Comparison of ENCODE assay signal across 26 mouse cellular contexts in the genomic region with DNA sequence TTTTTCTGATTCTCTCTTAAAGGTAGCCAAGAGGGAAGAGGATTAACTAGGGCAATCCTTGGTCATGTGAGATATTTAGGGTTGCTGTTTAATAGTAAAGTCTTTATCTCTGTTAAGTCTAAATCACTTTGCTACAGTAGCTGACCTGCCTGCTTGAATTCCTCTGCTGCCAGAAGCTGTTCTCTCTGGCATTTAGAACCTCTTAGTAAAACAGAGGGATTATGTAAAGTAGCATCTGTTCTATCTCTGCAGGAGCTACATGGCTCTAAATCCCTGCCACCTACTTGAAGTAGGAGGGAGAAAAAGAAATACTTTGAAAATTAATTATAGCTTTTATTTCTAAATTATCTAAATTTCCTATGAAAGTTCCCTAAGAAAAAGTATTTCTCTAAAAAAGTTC. TPM values are rescaled to one million over a fixed set of nuclear protein-coding genes. Genes with fewer than 3 reads are reported as not detected.
A peak's percentile ranks its signal among the peaks of the same experiment; 100 is the strongest.
DNase-seq lines count a peak whose midpoint lies in the region; ATAC-seq lines count a peak whose summit lies in the region.
"Had no signal": no experiment of that assay in that cellular context is flagged by ENCODE, and none has a peak within 500 bp of the region (broad histone marks: within the 10 kb centered on the region; RNA-seq: fewer than 3 reads in every experiment).

No protein-coding gene starts in this region.

- ATAC-seq in frontal cortex, adult (ENCODE audit: low TSS enrichment), result peak; percentile 91
- no peak for ATAC-seq in megakaryocyte-erythroid progenitor cell, adult 5-6 weeks (replicated peaks; ENCODE audit: low FRiP score, low TSS enrichment, poor library complexity, severe bottlenecking)
- ATAC-seq: activated CD4-positive, CD25-positive, alpha-beta regulatory T cell, adult 4 months; CD4-positive, CD25-positive, alpha-beta regulatory T cell, adult 4 months; Patski had no signal

- no peak for DNase-seq in frontal cortex, postnatal 10 days (ENCODE audit: low spot score in 2 of 2)
- peak; percentile 1 for DNase-seq in right cerebral cortex, adult 18-20 months
- DNase-seq in right cerebral cortex, postnatal 10 days (ENCODE audit: low spot score in 2 of 2), result no peak
- DNase-seq in brain, adult 2 months (ENCODE audit: low read depth, low spot score), result peak; percentile 69
- DNase-seq: adrenal gland, adult 2 months; adrenal gland, adult 8-10 months; adrenal gland, postnatal 10 days; adrenal gland, postnatal 14 days; adrenal gland, postnatal 25 days; adrenal gland, postnatal 36 days; B cell, adult 2 months; cerebellum, adult 11 months; cerebellum, adult 11-12 months; cerebellum, adult 18-20 months; cerebellum, adult 2 months had no signal

RNA-seq across cellular contexts. Expression of gene Vmn1r224, which starts 25.3 kb away (rescaled TPM):
- not detected in 2 replicates for total RNA-seq in megakaryocyte-erythroid progenitor cell, adult 5-6 weeks (2014; fragmentation: Nextera tagmentation)
- total RNA-seq in megakaryocyte-erythroid progenitor cell, adult 5-6 weeks (2017), result not detected in 2 replicates
- total RNA-seq: adrenal gland, adult 18-20 months; adrenal gland, adult 2 months; adrenal gland, adult 8-10 months; adrenal gland, postnatal 10 days; adrenal gland, postnatal 14 days; adrenal gland, postnatal 25 days; adrenal gland, postnatal 36 days; adrenal gland, postnatal 4 days; CH12.LX; ES-E14; MEL had no signal

RNA-seq across cellular contexts. Expression of gene Vmn2r108, which starts 41.9 kb away (rescaled TPM):
- not detected in 2 replicates for total RNA-seq in megakaryocyte-erythroid progenitor cell, adult 5-6 weeks (2014; fragmentation: Nextera tagmentation)
- total RNA-seq in megakaryocyte-erythroid progenitor cell, adult 5-6 weeks (2017), result not detected in 2 replicates
- total RNA-seq: adrenal gland, adult 18-20 months; adrenal gland, adult 2 months; adrenal gland, adult 8-10 months; adrenal gland, postnatal 10 days; adrenal gland, postnatal 14 days; adrenal gland, postnatal 25 days; adrenal gland, postnatal 36 days; adrenal gland, postnatal 4 days; CH12.LX; ES-E14; MEL had no signal

RNA-seq across cellular contexts. Expression of gene Vmn1r225, which starts 58.7 kb away (rescaled TPM):
- not detected in 2 replicates for total RNA-seq in megakaryocyte-erythroid progenitor cell, adult 5-6 weeks (2014; fragmentation: Nextera tagmentation)
- total RNA-seq in megakaryocyte-erythroid progenitor cell, adult 5-6 weeks (2017), result not detected in 2 replicates
- total RNA-seq: adrenal gland, adult 18-20 months; adrenal gland, adult 2 months; adrenal gland, adult 8-10 months; adrenal gland, postnatal 10 days; adrenal gland, postnatal 14 days; adrenal gland, postnatal 25 days; adrenal gland, postnatal 36 days; adrenal gland, postnatal 4 days; CH12.LX; ES-E14; G1E; MEL had no signal

Comparison
In these comparisons a context has a peak if more than half of its experiments do, and no peak if none do; other contexts are left out.
1. DNase-seq: peak in right cerebral cortex, adult 18-20 months (single experiment) and brain, adult 2 months (single experiment); none in frontal cortex, postnatal 10 days (0 of 2) and right cerebral cortex, postnatal 10 days (0 of 2).